Mouse (Mus musculus) liver, postnatal 0 days (tissue): ENCODE data around the gene Kat6b.

Experiments used
- CTCF ChIP-seq: sonication (generic); IDR thresholded peaks from 2 replicates; pipeline ENCODE4 v1.5.1; 2016; ENCODE audit warnings: antibody characterized with exemption, low read depth
- EP300 ChIP-seq: IDR thresholded peaks from 2 replicates; pipeline ENCODE4 v1.6.1; 2016; ENCODE audit warnings: antibody characterized with exemption, low read depth, mild to moderate bottlenecking

GRCm38 (mm10) chr14:21485961-21486520 lies 4.8 kb downstream of the Kat6b start:
- no peak for TF ChIP-seq CTCF
- no peak for TF ChIP-seq EP300
